ENCODE assay signal across 19 mouse cellular contexts in genomic region chr16:11414631-11415030, GRCm38 (mm10).
DNase-seq lines count a peak whose midpoint lies in the region; TF ChIP-seq lines count a peak whose summit lies in the region.
"Had no signal": no experiment of that assay in that cellular context is flagged by ENCODE, and none has a peak within 500 bp of the region (broad histone marks: within the 10 kb centered on the region; RNA-seq: fewer than 3 reads in every experiment).

No protein-coding gene starts in this region.

- no peaks in the 10 kb centered on the region for H3K79me2 ChIP-seq in CH12.LX (replicated peaks; ENCODE audit: control insufficient read depth, extremely low read depth, insufficient read depth, poor library complexity, severe bottlenecking)

- H3K27me3 ChIP-seq in kidney, adult 2 months (replicated peaks; ENCODE audit: control insufficient read depth, insufficient read depth, low read length): no peaks in the 10 kb centered on the region
- H3K27me3 ChIP-seq in CH12.LX (replicated peaks): no peaks in the 10 kb centered on the region
- H3K27me3 ChIP-seq: Patski had no signal

- peak; percentile 62 for DNase-seq in kidney, adult 2 months
- DNase-seq in kidney, adult 11 months: no peak
- DNase-seq in kidney, postnatal 25 days: peak; percentile 46 to 50
- no peak for DNase-seq in kidney, postnatal 14 days
- no peak for DNase-seq in CH12.LX (ENCODE audit: extremely low read depth)
- no peak for DNase-seq in gastrocnemius, adult 2 months
- DNase-seq: adrenal gland, adult 2 months; adrenal gland, adult 8-10 months; adrenal gland, postnatal 10 days; adrenal gland, postnatal 14 days; adrenal gland, postnatal 25 days; adrenal gland, postnatal 36 days; B cell, adult 2 months; cerebellum, adult 11 months; cerebellum, adult 11-12 months; cerebellum, adult 18-20 months; cerebellum, adult 2 months had no signal

- H3K9me3 ChIP-seq in CH12.LX (replicated peaks; ENCODE audit: low read length): no peaks in the 10 kb centered on the region
- H3K9me3 ChIP-seq: G1E had no signal

- TF ChIP-seq CTCF in kidney, adult 2 months (conservative IDR thresholded peaks at IDR 0.05; ENCODE audit: insufficient read depth, insufficient read length, low read depth, low read length): no peak
- TF ChIP-seq CTCF in CH12.LX (conservative IDR thresholded peaks at IDR 0.05 in 1 of 2, IDR thresholded peaks at IDR 0.05 in 1 of 2; ENCODE audit: low read depth in 2 of 2, low read length in 2 of 2): no peak
- TF ChIP-seq CTCF in gastrocnemius, adult 2 months (IDR thresholded peaks at IDR 0.05): no peak

- no peak overlapping the region for H3K9ac ChIP-seq in CH12.LX (ENCODE audit: insufficient read depth, low read depth)

- no peak overlapping the region for H3K27ac ChIP-seq in kidney, adult 2 months (ENCODE audit: insufficient read depth, low read depth, low read length)
- H3K27ac ChIP-seq in CH12.LX (ENCODE audit: insufficient read depth, low read depth): no peak overlapping the region
- no peak overlapping the region for H3K27ac ChIP-seq in gastrocnemius, adult 2 months

- WGBS in kidney, adult 2 months: 55% methylated on average over 2 of the region's 2 CpGs

- no peak for TF ChIP-seq EP300 in CH12.LX (IDR thresholded peaks at IDR 0.05; ENCODE audit: low read length)

- TF ChIP-seq RAD21 in CH12.LX (IDR thresholded peaks at IDR 0.05; ENCODE audit: low read depth, low read length): no peak

- H3K4me2 ChIP-seq in CH12.LX (ENCODE audit: insufficient read depth, low read depth, poor library complexity, severe bottlenecking): no peak overlapping the region

- no peak overlapping the region for H3K4me3 ChIP-seq in kidney, adult 2 months (ENCODE audit: insufficient read depth, low read depth, low read length)
- H3K4me3 ChIP-seq in CH12.LX (replicated peaks in 1 of 3; ENCODE audit: low read depth in 2 of 3, low read length in 2 of 3, poor library complexity in 1 of 3): no peak overlapping the region
- no peak overlapping the region for H3K4me3 ChIP-seq in gastrocnemius, adult 2 months

- dilution Hi-C loops in CH12.LX (cut with MboI; ENCODE audit: extremely low pct_ligation_motif_present, extremely low pct_unique_long_range_greater_than_20kb, low sequenced_read_pairs): no loop called here

- intact Hi-C loops in gastrocnemius, adult 2 months (cut with DNase I): loop anchor here (5.0 kb wide), 4 partner anchors 92 to 537 kb away; partner anchors contain the start of genes Gspt1 and Snx29

- TF ChIP-seq POLR2A in kidney, adult 2 months (IDR thresholded peaks at IDR 0.05; ENCODE audit: low read depth, low read length): no peak
- no peak for TF ChIP-seq POLR2A in CH12.LX (IDR thresholded peaks at IDR 0.05; ENCODE audit: low read depth, low read length)

- H3K36me3 ChIP-seq in kidney, adult 2 months (ENCODE audit: control insufficient read depth, insufficient read depth, low read length): peaks cover 10% of the 10 kb centered on the region
- H3K36me3 ChIP-seq in CH12.LX (replicated peaks in 1 of 2; ENCODE audit: control insufficient read depth in 1 of 2, insufficient read depth in 1 of 2, low read length in 1 of 2): no peaks in the 10 kb centered on the region

- peaks cover 19% of the 10 kb centered on the region for H3K4me1 ChIP-seq in kidney, adult 2 months (ENCODE audit: control insufficient read depth, insufficient read depth, low read length)
- H3K4me1 ChIP-seq in CH12.LX (ENCODE audit: control insufficient read depth in 1 of 2, insufficient read depth in 2 of 2): peaks cover 0 to 18% of the 10 kb centered on the region in 2 experiments; a peak in 2 of 4 replicates

- in situ Hi-C loops in CH12.LX (cut with MboI; ENCODE audit: low pct_ligation_motif_present, low pct_unique_long_range_greater_than_20kb, low sequenced_read_pairs): loop anchor here (5.0 to 10.0 kb wide), 2 partner anchors 97 to 540 kb away; no protein-coding TSS in a partner anchor

TF ChIP-seq in CH12.LX, 34 proteins besides CTCF, POLR2A, EP300 and RAD21:
- TF ChIP-seq NRF1 (IDR thresholded peaks at IDR 0.05; ENCODE audit: low read depth, low read length) (no peak), BHLHE40 (IDR thresholded peaks at IDR 0.05; ENCODE audit: low read depth, low read length) (peak; percentile 28; the same call in 1 of the 2 replicates)

Comparison
In these comparisons a context has a peak if more than half of its experiments do, and no peak if none do; other contexts are left out.
1. DNase-seq: peak in kidney, adult 2 months (single experiment) and kidney, postnatal 25 days (2 of 2); none in kidney, adult 11 months (single experiment), kidney, postnatal 14 days (single experiment), CH12.LX (single experiment) and gastrocnemius, adult 2 months (single experiment).